Mouse (Mus musculus) mature B cell (primary cell): ENCODE data around the gene Chchd1.

ENCODE experiments used
- in situ Hi-C: fragments of 300-500 bp; cut with MboI; formaldehyde crosslinking; loops from 2 replicates; pipeline ENCODE4 v1.14.3; 2019

The Chchd1 gene

GRCm38 (mm10) chr14:20724043-20724442 lies 21.2 kb downstream of the Chchd1 start:
- in situ Hi-C loops, result no loop called here

- in situ Hi-C loops, result no loop called here
Measured at GRCm38 (mm10) chr14:20725660-20726339, 23.0 kb downstream of the Chchd1 start.

- in situ Hi-C loops, result no loop called here
Measured at GRCm38 (mm10) chr14:20729871-20730270, 27.1 kb downstream of the Chchd1 start.

- in situ Hi-C loops, result no loop called here
Measured at GRCm38 (mm10) chr14:20730853-20731602, 28.2 kb downstream of the Chchd1 start.

GRCm38 (mm10) chr14:20733041-20733951 lies 30.5 kb downstream of the Chchd1 start:
- in situ Hi-C loops, result no loop called here

- in situ Hi-C loops, result no loop called here
Measured at GRCm38 (mm10) chr14:20733952-20734774, 31.4 kb downstream of the Chchd1 start, which contains the start of gene Ndst2. TSS of gene Ndst2 (minus strand) at chr14:20734562.

GRCm38 (mm10) chr14:20735052-20735451 lies 32.2 kb downstream of the Chchd1 start:
- in situ Hi-C loops, result no loop called here

- in situ Hi-C loops, result no loop called here
Measured at GRCm38 (mm10) chr14:20735892-20736390, 33.1 kb downstream of the Chchd1 start.

GRCm38 (mm10) chr14:20737306-20737705 lies 34.5 kb downstream of the Chchd1 start:
- in situ Hi-C loops, result no loop called here

GRCm38 (mm10) chr14:20738511-20738910 lies 35.7 kb downstream of the Chchd1 start:
- in situ Hi-C loops, result no loop called here

GRCm38 (mm10) chr14:20741301-20741700 lies 38.5 kb downstream of the Chchd1 start:
- in situ Hi-C loops, result no loop called here

- in situ Hi-C loops, result no loop called here
Measured at GRCm38 (mm10) chr14:20743614-20744013, 40.8 kb downstream of the Chchd1 start.

GRCm38 (mm10) chr14:20746935-20747334 lies 44.1 kb downstream of the Chchd1 start:
- in situ Hi-C loops, result no loop called here

GRCm38 (mm10) chr14:20748388-20748787 lies 45.6 kb downstream of the Chchd1 start:
- in situ Hi-C loops, result no loop called here

GRCm38 (mm10) chr14:20749494-20750051 lies 46.8 kb downstream of the Chchd1 start:
- in situ Hi-C loops, result no loop called here

- in situ Hi-C loops, result no loop called here
Measured at GRCm38 (mm10) chr14:20750503-20750902, 47.7 kb downstream of the Chchd1 start.

- in situ Hi-C loops, result no loop called here
Measured at GRCm38 (mm10) chr14:20753792-20754191, 51.0 kb downstream of the Chchd1 start.
